Mouse (Mus musculus): Measurements from ENCODE around the gene Orm2.
A peak's percentile ranks its signal among the peaks of the same experiment; 100 is the strongest.

The Orm2 gene

DNA sequence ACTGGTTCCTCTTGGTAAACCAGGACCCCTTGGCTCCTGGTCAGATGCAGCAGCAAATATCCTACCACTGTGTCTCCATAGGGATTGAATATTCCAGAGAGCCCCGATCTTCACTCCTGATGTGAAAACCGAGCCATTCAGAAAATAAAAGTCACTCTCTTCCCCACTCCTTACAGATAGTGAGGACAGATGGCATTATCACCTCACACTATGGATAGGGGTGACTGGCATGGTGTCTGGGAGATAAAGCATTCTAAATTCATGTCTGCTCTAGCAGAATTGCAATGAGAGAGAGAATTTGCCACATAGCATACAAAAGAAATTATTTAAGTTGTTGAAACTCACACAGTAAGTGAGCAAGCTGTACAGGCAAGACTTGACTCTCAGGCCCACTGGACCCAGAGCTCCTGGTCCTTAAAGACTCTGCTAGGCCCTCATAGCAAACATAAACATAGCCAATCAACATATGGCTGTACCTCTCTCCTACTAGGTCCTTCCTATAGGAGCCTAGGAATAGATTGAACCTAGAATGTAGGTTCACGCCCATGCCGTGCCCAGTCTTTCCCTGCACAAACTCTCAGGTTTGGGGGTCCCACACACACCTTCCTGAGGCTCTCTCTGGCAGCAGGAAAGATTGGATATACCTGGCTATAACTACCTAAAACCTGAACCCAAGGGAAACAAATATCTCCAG, 20.6 kb downstream of the Orm2 start:
- no peak for DNase-seq

DNA sequence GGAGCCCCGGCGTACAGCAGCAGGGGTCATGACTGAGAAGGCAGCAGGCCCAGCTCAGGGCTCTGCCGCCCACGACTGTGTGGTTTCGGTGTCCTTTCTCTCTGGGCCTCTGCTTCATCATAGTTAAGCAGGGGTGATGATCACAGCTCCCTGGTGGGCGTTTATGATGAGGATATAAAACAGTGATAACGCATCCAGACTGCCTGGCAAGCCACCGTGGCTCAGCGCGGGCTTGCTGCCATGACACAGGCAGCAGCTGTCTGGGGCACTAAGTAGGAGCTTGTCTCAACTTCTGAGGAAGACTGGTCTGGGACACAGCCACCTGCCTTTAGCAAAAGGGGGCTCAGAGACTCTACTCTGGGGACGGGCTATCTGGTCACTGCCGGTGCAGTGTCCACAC, 21.2 kb downstream of the Orm2 start:
- no peak for DNase-seq

DNA sequence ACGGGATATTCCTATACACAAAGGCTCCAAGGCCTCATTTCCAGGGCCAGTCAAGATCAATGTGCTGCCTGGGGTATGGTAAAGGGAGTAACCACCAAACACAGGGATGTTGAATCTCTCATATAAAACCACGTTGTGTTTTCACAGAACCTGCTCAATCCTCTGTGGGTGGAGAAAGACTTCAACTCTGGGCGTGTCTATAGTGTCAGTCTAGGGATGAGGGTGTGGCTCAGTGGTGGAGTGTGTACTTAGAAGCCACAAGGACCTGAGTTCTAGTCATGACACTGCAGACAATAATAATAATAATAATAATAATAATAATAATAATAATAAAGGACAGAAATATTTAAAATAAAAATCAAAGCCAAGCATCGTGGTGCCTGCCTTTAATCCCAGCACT, 22.0 kb downstream of the Orm2 start:
- no peak for DNase-seq

DNA sequence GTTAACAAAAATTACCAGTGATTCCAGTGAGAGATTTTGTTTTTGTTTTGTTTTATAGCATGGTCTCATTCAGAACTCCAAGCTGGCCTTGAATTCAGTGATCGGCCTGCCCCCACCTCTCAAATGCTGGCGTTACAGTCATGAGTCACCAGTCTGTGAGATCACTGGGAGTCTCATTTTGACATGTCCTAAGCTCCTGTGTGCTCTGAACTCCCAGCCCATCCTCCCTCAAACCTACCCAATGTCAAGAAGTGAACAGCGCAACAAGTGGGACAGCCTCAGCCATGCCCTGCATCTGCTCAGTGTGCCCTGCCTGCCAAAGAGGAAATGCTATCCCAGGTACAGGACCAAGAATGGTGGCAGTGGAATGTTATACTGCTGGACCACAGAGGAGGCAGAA, 23.0 kb downstream of the Orm2 start:
- DNase-seq, result no peak

- no peak for DNase-seq
Observed at GRCm38 (mm10) chr4:63385784-63386183, 23.5 kb downstream of the Orm2 start.

- no peak for DNase-seq
Observed at GRCm38 (mm10) chr4:63388029-63388428, 25.8 kb downstream of the Orm2 start.

- no peak for DNase-seq
Observed at GRCm38 (mm10) chr4:63389121-63389886, 27.1 kb downstream of the Orm2 start.

DNA sequence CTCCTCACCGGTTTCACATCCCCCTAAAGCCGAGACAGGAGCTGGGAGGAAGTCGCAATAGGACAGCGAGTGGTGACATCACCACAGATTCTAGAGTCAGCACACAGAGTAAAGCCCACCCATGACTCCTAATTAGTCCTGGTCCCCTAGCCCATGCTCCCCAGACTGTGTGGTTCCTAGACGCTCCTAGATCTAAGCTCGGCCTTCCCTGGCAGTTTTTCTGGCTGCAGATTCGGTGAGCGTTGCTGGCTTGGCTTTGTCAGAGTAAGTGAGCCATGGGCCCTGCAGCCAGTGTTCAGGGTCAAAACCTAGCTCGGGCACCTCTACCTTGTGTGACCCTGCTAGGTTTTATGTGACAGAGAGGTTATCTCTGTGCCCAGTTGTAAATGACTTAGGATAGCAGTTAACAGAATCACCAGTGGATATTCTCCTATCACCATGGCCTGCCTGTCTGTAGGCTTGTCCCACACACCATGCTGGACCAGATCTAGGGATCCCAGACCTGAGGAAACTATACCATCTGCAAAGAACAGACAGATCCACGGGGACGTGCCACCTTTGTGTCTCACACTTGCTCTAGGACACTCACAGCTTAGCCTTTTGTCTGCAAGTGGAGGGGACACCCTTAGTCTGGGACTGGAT, 27.8 kb downstream of the Orm2 start:
- DNase-seq, result no peak

- DNase-seq, result no peak
Observed at GRCm38 (mm10) chr4:63391322-63391721, 29.1 kb downstream of the Orm2 start.

GRCm38 (mm10) chr4:63397981-63398537, 35.8 kb downstream of the Orm2 start:
- DNase-seq, result no peak

DNA sequence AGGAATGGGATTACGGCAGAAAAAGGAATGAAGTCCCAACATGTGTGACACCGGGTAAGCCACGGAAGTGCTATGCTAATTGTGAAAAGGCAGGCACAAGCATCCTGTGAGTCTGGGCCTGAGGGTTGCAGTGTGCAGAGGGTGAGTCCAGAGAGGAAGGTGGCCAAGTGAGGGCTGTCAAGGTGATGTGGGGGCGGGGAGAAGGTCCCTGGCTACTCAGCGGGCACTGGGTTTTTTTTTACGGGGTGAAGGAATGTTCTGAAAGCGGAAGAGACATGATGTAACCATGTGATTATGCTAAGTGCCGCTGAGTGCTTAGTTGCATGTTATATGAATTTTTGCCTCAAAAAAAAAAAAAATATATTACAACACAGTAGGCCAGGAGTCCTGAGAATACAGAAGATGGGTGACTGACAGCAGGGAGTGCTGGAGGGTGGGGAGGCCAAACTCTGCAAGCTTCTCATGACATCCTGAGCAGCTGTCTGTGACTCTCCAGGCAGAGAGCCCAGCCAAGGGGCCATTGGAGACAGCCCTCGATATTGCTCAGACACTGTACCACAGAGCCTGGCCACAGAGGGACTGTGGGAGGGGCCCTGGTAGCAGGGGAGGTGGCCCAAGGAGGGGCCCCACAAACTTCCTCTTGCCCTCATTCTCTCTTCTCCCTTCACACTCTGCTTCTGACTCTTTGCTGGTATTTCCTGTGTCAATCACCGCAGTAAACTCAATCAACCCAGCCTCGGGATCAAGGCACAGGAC, 36.8 kb downstream of the Orm2 start:
- DNase-seq, result no peak

- DNase-seq, result no peak
Observed at GRCm38 (mm10) chr4:63399691-63400270, 37.5 kb downstream of the Orm2 start.

DNA sequence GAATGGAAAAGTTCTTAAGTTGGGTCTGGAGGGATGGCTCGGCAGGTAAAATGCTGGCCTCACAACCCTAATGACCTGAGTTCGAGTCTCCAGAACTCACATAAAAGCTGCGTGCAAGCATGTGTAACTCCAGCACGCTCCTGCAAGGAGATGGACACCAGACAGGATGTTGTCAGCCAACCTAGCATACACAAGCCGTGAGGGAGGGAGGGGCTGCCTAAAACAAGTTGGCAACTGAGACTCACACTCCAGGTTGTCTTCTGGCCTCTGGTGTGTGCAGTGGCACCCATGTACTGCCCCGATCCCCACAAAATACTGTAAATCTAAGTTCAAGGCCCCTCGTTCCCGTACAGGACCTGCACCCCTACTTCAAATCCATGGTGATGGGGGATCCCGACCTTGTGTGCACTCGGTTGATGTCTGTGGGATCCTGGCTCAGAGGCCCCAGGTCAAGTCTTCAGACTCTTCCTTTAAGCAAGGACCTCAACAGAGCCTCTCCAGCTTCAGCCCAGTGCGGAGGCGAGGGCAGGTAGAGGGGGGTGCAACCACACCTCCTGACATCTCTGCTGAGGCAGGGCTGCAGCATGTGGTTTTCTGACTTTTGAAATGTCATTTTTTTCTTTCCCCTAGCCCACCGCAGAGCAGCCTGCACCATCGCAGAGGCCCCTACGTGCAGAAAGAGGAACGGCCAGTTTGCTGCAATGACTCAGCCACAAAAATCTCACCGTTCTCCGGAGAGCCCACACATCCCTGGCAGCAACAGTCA, 38.5 kb downstream of the Orm2 start:
- no peak for DNase-seq

DNA sequence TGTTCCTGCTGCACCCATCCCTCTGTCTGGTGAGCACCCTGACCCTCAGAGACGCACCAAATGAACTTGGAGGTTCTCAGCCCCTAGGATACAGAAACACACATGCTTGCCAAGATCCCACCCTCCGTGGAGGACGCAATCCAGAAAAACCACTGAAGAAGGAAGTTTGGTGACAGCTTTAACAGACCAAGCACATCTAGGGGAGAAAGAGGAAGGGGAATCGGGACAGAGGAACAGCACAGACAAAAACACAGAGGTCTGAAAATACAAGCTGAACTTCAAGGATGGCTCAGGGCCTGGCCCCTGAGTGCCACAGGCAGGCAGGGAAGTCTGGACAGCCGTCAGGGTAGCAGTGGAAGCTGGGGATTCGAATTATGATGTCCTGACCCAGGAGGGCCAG, 39.4 kb downstream of the Orm2 start:
- no peak for DNase-seq

GRCm38 (mm10) chr4:63402056-63402455, 39.8 kb downstream of the Orm2 start:
- DNase-seq, result no peak

DNA sequence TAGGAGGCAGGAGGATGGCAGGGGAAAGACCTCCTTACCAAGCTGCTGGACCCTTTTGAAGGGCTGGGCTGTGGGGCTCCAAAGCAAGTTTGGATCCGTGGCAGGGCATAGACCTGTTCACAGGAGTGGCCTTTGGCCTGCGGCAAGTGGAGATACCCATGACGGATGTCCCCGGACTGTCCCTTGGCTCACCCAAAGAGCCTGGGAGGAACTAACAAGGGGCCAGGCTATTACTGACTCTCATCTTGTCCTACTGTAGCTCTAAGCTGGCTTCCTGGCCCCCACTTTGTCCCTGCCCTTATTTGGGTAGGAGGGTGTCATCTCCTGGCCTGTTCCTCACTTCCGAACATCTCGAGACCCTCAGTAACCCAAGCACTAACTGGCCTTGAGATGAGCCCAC, 40.3 kb downstream of the Orm2 start:
- no peak for DNase-seq

DNA sequence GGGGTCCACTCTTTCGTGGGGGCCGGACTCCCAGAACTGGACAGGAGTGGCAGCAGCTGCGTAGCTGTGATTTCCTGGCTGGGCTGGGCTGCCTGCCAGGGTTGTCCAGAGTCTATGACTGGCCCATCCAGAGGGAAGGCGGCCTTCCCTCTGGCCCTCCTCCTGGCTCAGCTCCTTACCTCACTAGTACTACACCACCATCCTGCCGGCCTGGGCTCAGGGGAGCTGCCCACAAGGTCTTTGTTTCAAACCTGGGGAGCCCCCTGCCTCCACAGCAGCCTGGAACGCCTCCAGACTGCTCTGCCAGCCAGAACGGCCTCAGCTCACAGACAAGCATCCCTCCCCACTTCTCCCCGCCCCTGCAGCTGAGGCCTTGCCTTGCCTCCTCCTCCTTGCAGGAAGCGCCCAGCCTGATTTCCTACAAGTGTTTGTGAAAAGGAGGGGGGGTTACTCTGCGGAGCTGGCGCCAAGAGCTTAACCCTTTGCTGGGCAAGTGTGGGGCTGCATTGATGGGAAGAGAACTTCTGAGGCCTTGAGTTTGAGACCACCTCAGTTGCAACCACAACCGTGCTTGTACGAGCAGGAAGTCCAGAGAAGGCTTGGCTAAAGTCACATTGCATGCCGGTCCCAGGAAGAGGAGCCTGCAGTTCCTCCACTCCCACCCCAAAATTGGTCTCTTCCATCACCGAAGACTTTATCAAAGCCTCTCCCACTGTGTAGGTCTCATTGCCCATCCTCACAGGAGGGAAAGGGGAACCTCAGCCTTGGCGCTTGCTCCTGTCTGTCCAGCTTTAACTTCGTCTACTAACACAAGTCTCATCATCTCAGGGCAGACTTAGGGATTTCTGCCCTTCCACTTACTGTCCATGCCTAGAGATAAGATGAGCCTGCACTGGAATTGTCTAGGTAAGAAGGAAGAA, 41.1 kb downstream of the Orm2 start, which contains the start of gene Akna:
Gene Akna (minus strand): TSS at position 315 of the 920 bp plus-strand sequence.
- peak; percentile 67 for DNase-seq

- no peak for DNase-seq
Observed at GRCm38 (mm10) chr4:63404205-63404604, 42.0 kb downstream of the Orm2 start.

DNA sequence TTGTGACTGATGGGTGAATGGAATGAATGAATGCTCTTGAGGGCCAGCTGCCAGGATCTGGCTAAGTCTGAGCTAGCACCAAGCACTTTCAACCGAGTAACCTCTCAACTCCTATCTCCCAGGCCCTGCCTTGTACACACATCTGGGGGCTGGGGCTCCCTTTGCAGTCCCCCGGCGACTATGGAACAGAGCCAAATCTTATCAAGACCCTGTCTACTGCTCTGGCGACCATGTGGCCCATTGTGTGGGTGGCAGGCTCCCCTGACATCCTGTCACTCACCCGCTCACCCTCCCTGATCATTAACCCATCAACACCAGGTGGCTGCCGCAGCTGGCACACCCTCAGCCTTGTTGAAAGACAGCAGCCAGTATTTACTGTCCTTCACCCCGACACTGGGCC, 42.8 kb downstream of the Orm2 start:
- no peak for DNase-seq

DNA sequence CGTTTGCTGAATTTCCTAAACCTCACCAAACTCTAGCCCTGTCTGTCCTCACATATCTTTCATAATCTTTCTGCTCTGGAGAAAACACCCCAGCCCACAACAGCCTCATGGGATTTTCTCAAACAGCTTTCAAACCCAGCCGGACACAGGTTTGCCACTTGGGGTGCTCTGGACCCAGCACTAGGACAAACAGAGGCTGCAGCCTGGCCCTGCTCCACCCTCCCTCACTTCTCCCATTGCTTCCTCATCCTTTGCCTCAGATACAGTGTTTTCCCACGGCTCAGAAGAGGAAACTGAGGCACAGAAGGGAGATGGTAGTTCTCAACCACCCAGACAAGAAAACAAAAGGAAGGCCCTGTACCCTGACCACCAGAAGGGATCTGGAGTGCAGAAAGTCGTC, 43.4 kb downstream of the Orm2 start:
- no peak for DNase-seq

GRCm38 (mm10) chr4:63408247-63408646, 46.0 kb downstream of the Orm2 start:
- DNase-seq, result no peak

Measured in right cerebral cortex, adult 18-20 months (tissue).